Mouse (Mus musculus): Measurements from ENCODE around the gene Col27a1. TPM values are rescaled to one million over a fixed set of nuclear protein-coding genes. Genes with fewer than 3 reads are reported as not detected.

Gene Col27a1
- polyA plus RNA-seq, 1 experiment from 2014 or later: 5.0 TPM

DNA sequence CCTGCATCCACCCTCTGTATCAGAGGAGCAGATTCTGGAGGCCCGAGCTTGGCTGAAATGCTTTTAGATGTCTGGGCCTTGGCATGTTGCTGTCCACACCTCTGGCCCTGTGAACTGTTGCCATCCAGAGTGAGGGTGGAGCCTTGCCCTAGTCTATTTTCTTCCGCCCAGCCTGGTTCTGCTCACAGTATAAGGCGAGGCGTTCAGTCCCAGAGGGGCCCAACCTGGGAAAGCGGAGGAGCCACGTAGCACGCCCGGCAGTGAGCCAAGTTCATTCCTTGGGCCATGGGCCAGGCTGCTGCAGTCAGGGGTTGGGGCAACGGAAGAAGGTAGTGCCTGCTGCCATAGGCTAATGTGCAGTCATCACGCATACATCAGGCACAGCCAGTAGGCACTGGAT, 46.7 kb downstream of the Col27a1 start:
- Histone ChIP-seq H3K9me3 (ENCODE audit: control insufficient read depth) (no peaks in the 10 kb centered on the region), H3K9ac (ENCODE audit: low read depth, low read length) (no peak overlapping the region), H3K4me2 (replicated peaks; ENCODE audit: low read depth) (no peak overlapping the region), H3K4me1 (replicated peaks; ENCODE audit: control insufficient read depth, insufficient read depth, low read length) (no peaks in the 10 kb centered on the region), H3K36me3 (ENCODE audit: control insufficient read depth, insufficient read depth) (peaks cover 21% of the 10 kb centered on the region; the same call in 1 of the 2 replicates), H3K27me3 (replicated peaks; ENCODE audit: control insufficient read depth, insufficient read depth, low read length) (no peaks in the 10 kb centered on the region), H3K27ac (ENCODE audit: low read depth, low read length) (no peak overlapping the region), H3K4me3 (ENCODE audit: low read depth, low read length) (no peak overlapping the region)
- WGBS: 45% methylated on average over 10 of the region's 10 CpGs
- no peak for TF ChIP-seq CTCF (IDR thresholded peaks at IDR 0.05; ENCODE audit: low read depth)
- ATAC-seq: peak; percentile 67

DNA sequence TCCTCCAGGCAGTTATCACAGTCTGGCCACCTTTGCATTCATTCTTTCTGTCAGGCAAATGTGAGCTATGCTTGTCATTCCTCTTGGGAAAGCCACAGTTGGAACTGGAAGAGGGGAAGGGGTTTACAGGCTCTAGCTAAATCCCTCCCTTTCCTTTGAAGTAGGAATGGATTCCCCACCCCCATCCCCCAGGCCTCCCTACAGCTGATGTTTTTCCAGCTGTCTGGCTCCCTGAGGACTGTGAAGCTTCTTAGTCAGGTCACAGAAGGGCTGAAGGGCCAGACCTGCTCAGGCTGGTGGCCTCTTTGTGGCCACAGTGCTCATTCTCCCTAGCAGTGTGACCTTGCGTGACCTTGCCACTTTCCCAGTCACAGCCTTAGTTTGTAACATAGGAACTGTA, 49.1 kb downstream of the Col27a1 start:
- 95% methylated on average over 1 of the region's 1 CpGs for WGBS
- no peaks in the 10 kb centered on the region for H3K4me1 ChIP-seq (replicated peaks; ENCODE audit: control insufficient read depth, insufficient read depth, low read length)
- no peak for ATAC-seq
- H3K4me2 ChIP-seq (replicated peaks; ENCODE audit: low read depth): no peak overlapping the region
- no peak for TF ChIP-seq CTCF (IDR thresholded peaks at IDR 0.05; ENCODE audit: low read depth)
- H3K9ac ChIP-seq (ENCODE audit: low read depth, low read length): no peak overlapping the region
- peaks cover 14% of the 10 kb centered on the region; the same call in 1 of the 2 replicates for H3K36me3 ChIP-seq (ENCODE audit: control insufficient read depth, insufficient read depth)
- no peak overlapping the region for H3K27ac ChIP-seq (ENCODE audit: low read depth, low read length)
- no peak overlapping the region for H3K4me3 ChIP-seq (ENCODE audit: low read depth, low read length)
- H3K9me3 ChIP-seq (ENCODE audit: control insufficient read depth): no peaks in the 10 kb centered on the region
- no peaks in the 10 kb centered on the region for H3K27me3 ChIP-seq (replicated peaks; ENCODE audit: control insufficient read depth, insufficient read depth, low read length)

DNA sequence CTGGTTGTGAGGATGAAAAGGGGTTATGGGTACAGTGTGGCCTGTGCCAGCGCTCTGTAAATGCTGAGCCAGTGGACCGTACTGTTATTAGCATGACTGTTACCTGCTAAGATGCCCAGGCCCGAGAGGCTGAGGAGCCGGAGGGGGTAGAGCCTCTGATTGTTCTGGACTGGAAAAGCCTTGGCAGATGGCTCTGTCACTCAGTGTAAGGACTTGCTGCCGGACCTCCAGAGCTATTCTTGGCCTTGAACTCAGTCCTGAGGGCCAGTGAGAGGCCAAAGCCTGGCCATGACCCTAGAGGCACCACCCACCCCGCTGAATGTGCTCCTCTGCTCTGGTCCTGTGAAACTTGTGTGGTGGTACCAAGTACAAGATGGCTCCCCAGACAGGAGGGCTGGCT, 52.5 kb downstream of the Col27a1 start:
- no peak overlapping the region for H3K27ac ChIP-seq (ENCODE audit: low read depth, low read length)
- WGBS: 92% methylated on average over 6 of the region's 6 CpGs

DNA sequence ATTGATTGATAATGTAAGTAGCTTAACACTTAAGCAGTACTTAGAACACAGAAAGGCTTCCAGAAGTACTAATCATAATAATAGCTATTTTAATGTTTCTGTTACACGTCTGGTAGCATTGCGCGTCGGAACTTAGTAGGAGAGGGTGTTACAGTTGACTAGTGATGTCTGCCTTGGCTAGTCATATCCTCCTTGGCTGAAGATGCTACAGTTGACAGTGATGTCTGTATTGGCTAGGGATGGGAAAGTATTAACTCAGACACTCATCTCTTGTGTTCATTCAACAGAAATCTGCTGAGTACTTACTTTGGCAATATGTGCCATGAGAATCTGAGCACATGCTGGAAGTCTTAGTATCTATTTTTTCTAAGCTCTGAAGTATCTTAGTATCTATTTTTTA, 53.3 kb downstream of the Col27a1 start:
- TF ChIP-seq CTCF (IDR thresholded peaks at IDR 0.05; ENCODE audit: low read depth): no peak
- no peaks in the 10 kb centered on the region for H3K9me3 ChIP-seq (ENCODE audit: control insufficient read depth)
- no peaks in the 10 kb centered on the region for H3K27me3 ChIP-seq (replicated peaks; ENCODE audit: control insufficient read depth, insufficient read depth, low read length)
- no peak overlapping the region for H3K4me2 ChIP-seq (replicated peaks; ENCODE audit: low read depth)
- no peak overlapping the region for H3K4me3 ChIP-seq (ENCODE audit: low read depth, low read length)
- 92% methylated on average over 4 of the region's 4 CpGs for WGBS
- ATAC-seq: no peak
- H3K36me3 ChIP-seq (ENCODE audit: control insufficient read depth, insufficient read depth): peaks cover 8% of the 10 kb centered on the region; the same call in 1 of the 2 replicates
- H3K4me1 ChIP-seq (replicated peaks; ENCODE audit: control insufficient read depth, insufficient read depth, low read length): no peaks in the 10 kb centered on the region
- H3K9ac ChIP-seq (ENCODE audit: low read depth, low read length): no peak overlapping the region
- H3K27ac ChIP-seq (ENCODE audit: low read depth, low read length): no peak overlapping the region

More for the DNA sequence above, 52.5 kb downstream of the Col27a1 start:
- no peak overlapping the region for H3K9ac ChIP-seq (ENCODE audit: low read depth, low read length)
- no peaks in the 10 kb centered on the region for H3K9me3 ChIP-seq (ENCODE audit: control insufficient read depth)
- no peak for ATAC-seq
- no peak for TF ChIP-seq CTCF (IDR thresholded peaks at IDR 0.05; ENCODE audit: low read depth)
- no peaks in the 10 kb centered on the region for H3K27me3 ChIP-seq (replicated peaks; ENCODE audit: control insufficient read depth, insufficient read depth, low read length)
- H3K4me1 ChIP-seq (replicated peaks; ENCODE audit: control insufficient read depth, insufficient read depth, low read length): no peaks in the 10 kb centered on the region
- no peak overlapping the region for H3K4me2 ChIP-seq (replicated peaks; ENCODE audit: low read depth)
- no peak overlapping the region for H3K4me3 ChIP-seq (ENCODE audit: low read depth, low read length)
- peaks cover 8% of the 10 kb centered on the region; the same call in 1 of the 2 replicates for H3K36me3 ChIP-seq (ENCODE audit: control insufficient read depth, insufficient read depth)

DNA sequence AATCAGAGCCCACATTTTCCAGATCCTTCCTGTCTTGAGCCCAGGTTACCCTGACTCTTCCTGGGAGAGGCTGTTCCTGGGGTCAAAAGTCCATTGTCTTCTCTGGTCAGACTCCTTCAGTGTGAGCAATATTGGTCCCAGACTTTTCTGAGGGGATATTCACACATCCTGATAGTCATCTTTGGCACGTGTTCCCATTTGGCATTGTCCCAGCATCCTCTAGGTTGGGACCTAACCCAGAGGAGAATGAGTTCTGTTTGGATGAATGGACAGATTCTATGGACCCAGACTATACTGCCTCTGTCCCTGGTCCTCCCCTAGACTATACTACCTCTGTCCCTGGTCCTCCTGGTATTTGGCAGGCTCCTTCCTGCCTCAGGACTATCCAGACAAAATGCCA, 53.8 kb downstream of the Col27a1 start:
- no peak overlapping the region for H3K9ac ChIP-seq (ENCODE audit: low read depth, low read length)
- no peaks in the 10 kb centered on the region for H3K4me1 ChIP-seq (replicated peaks; ENCODE audit: control insufficient read depth, insufficient read depth, low read length)
- no peak for TF ChIP-seq CTCF (IDR thresholded peaks at IDR 0.05; ENCODE audit: low read depth)
- H3K27ac ChIP-seq (ENCODE audit: low read depth, low read length): no peak overlapping the region
- H3K36me3 ChIP-seq (ENCODE audit: control insufficient read depth, insufficient read depth): peaks cover 8% of the 10 kb centered on the region; the same call in 1 of the 2 replicates
- no peak overlapping the region for H3K4me3 ChIP-seq (ENCODE audit: low read depth, low read length)
- ATAC-seq: no peak
- WGBS: 68% methylated on average over 1 of the region's 1 CpGs
- no peaks in the 10 kb centered on the region for H3K27me3 ChIP-seq (replicated peaks; ENCODE audit: control insufficient read depth, insufficient read depth, low read length)
- no peaks in the 10 kb centered on the region for H3K9me3 ChIP-seq (ENCODE audit: control insufficient read depth)
- H3K4me2 ChIP-seq (replicated peaks; ENCODE audit: low read depth): no peak overlapping the region

DNA sequence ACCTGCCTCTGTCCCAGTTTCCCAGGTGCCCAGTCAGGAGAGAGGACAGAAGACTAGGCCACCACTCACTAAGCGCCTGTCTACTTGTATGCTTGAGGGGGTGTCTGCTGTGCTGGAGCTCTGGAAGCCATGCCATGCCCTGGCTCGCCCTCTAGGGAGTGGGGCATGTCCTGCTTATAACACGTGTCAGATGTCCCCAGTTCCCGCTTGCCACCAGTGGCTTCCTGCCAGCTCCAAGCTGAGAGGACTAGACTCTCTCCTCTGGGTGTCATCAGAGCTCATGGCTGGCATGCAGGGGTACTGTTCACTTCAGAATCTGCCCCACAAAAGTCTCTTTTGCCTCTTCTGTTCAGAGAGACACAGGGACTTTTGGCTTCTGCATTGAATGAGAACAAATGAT, 55.0 kb downstream of the Col27a1 start:
- no peak overlapping the region for H3K9ac ChIP-seq (ENCODE audit: low read depth, low read length)
- no peaks in the 10 kb centered on the region for H3K4me1 ChIP-seq (replicated peaks; ENCODE audit: control insufficient read depth, insufficient read depth, low read length)
- TF ChIP-seq CTCF (IDR thresholded peaks at IDR 0.05; ENCODE audit: low read depth): no peak
- H3K4me3 ChIP-seq (ENCODE audit: low read depth, low read length): no peak overlapping the region
- H3K36me3 ChIP-seq (ENCODE audit: control insufficient read depth, insufficient read depth): peaks cover 7% of the 10 kb centered on the region; the same call in 1 of the 2 replicates
- H3K4me2 ChIP-seq (replicated peaks; ENCODE audit: low read depth): no peak overlapping the region
- no peak for ATAC-seq
- no peak overlapping the region for H3K27ac ChIP-seq (ENCODE audit: low read depth, low read length)
- H3K9me3 ChIP-seq (ENCODE audit: control insufficient read depth): no peaks in the 10 kb centered on the region
- no peaks in the 10 kb centered on the region for H3K27me3 ChIP-seq (replicated peaks; ENCODE audit: control insufficient read depth, insufficient read depth, low read length)
- 76% methylated on average over 4 of the region's 4 CpGs for WGBS

DNA sequence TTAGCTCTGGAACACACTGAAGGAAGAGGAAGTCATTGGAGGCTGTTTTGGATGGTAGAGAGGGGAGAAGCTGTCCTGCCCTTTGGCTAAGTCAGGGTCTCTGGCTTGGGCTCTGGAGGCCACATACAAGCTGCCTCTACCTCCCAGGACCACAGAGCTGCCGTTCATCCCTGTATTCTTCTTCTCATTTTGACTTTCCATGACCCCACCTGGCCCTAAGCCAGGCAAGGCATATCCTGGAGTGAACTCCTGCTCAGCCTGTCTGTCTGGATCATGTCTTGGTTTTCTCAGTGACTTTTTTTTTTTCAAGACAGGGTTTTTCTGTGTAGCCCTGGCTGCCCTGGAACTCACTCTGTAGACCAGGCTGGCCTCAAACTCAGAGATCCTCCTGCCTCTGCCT, 60.7 kb downstream of the Col27a1 start:
- Histone ChIP-seq H3K9ac (ENCODE audit: low read depth, low read length) (no peak overlapping the region), H3K4me2 (replicated peaks; ENCODE audit: low read depth) (no peak overlapping the region), H3K27ac (ENCODE audit: low read depth, low read length) (no peak overlapping the region), H3K36me3 (ENCODE audit: control insufficient read depth, insufficient read depth) (peaks cover 12% of the 10 kb centered on the region; the same call in 1 of the 2 replicates), H3K9me3 (ENCODE audit: control insufficient read depth) (no peaks in the 10 kb centered on the region), H3K27me3 (replicated peaks; ENCODE audit: control insufficient read depth, insufficient read depth, low read length) (no peaks in the 10 kb centered on the region), H3K4me3 (ENCODE audit: low read depth, low read length) (no peak overlapping the region), H3K4me1 (replicated peaks; ENCODE audit: control insufficient read depth, insufficient read depth, low read length) (no peaks in the 10 kb centered on the region)
- no peak for ATAC-seq
- no peak for TF ChIP-seq CTCF (IDR thresholded peaks at IDR 0.05; ENCODE audit: low read depth)
- WGBS: 47% methylated on average over 1 of the region's 1 CpGs
